In the genomic region with DNA sequence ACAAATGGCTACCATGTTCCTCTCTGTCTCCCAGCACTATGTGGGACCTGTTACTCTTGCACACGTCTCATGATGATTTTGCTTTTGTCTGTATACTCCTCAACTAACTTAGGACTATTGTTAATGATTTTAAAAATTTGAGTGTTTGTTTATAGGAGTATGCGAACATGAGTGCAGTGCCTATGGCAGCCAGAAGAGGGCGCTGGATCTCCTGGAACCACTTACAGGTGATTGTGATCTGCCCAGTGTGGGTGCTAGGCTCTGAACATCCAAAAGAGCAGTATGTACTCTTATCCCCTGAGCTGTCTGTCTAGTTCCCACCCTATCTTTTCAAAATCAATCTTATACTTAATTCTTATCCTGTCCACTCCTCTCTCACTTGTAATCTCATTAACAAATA, we compare ENCODE assay signal across 18 mouse cellular contexts. TPM values are rescaled to one million over a fixed set of nuclear protein-coding genes. Genes with fewer than 3 reads are reported as not detected.
DNase-seq lines count a peak whose midpoint lies in the region; ATAC-seq and TF ChIP-seq lines count a peak whose summit lies in the region.
"Had no signal": no experiment of that assay in that cellular context is flagged by ENCODE, and none has a peak within 500 bp of the region (broad histone marks: within the 10 kb centered on the region; RNA-seq: fewer than 3 reads in every experiment).

No protein-coding gene starts in this region.

- DNase-seq in kidney, postnatal 0 days (ENCODE audit: low spot score) = no peak
- no peak for DNase-seq in kidney, adult 8-10 months
- DNase-seq in thymus, postnatal 4 days = peak; percentile 6
- no peak for DNase-seq in thymus, postnatal 0 days (ENCODE audit: low spot score)
- peak; percentile 33 for DNase-seq in R1 (ENCODE audit: low read depth, low spot score)
- DNase-seq in right cerebral cortex, adult 2 months (ENCODE audit: low spot score in 2 of 2) = no peak
- DNase-seq: adrenal gland, adult 8-10 months; heart, postnatal 10 days; lung, adult 18-20 months; lung, postnatal 36 days; retina, postnatal 1 day had no signal

- no peak overlapping the region for H3K27ac ChIP-seq in kidney, postnatal 0 days
- H3K27ac ChIP-seq: embryonic facial prominence, embryonic 13.5 days; heart, embryonic 10.5 days; hindbrain, embryonic 12.5 days; kidney, embryonic 15.5 days; midbrain, embryonic 10.5 days had no signal

- no peak overlapping the region for H3K4me3 ChIP-seq in kidney, postnatal 0 days (replicated peaks; ENCODE audit: low read depth, low read length)
- H3K4me3 ChIP-seq: embryonic facial prominence, embryonic 13.5 days; heart, embryonic 10.5 days; hindbrain, embryonic 12.5 days; kidney, embryonic 15.5 days; midbrain, embryonic 10.5 days had no signal

- H3K36me3 ChIP-seq in kidney, postnatal 0 days (ENCODE audit: insufficient read depth, low read length) = no peaks in the 10 kb centered on the region
- H3K36me3 ChIP-seq: embryonic facial prominence, embryonic 13.5 days; heart, embryonic 10.5 days; hindbrain, embryonic 12.5 days; kidney, embryonic 15.5 days; midbrain, embryonic 10.5 days had no signal

- H3K9ac ChIP-seq in kidney, postnatal 0 days (ENCODE audit: low read depth, low read length) = no peak overlapping the region
- H3K9ac ChIP-seq: embryonic facial prominence, embryonic 13.5 days; hindbrain, embryonic 12.5 days; kidney, embryonic 15.5 days had no signal

- no peaks in the 10 kb centered on the region for H3K4me1 ChIP-seq in kidney, postnatal 0 days (replicated peaks; ENCODE audit: insufficient read depth, low read length)
- H3K4me1 ChIP-seq: embryonic facial prominence, embryonic 13.5 days; heart, embryonic 10.5 days; hindbrain, embryonic 12.5 days; kidney, embryonic 15.5 days; midbrain, embryonic 10.5 days had no signal

- ATAC-seq in kidney, postnatal 0 days (replicated peaks; ENCODE audit: low FRiP score, low read depth) = no peak
- ATAC-seq in megakaryocyte-erythroid progenitor cell, adult 5-6 weeks (replicated peaks; ENCODE audit: low FRiP score, low TSS enrichment, poor library complexity, severe bottlenecking) = no peak
- ATAC-seq: forebrain, embryonic 14.5 days had no signal

- no peaks in the 10 kb centered on the region for H3K27me3 ChIP-seq in kidney, postnatal 0 days (ENCODE audit: insufficient read depth, low read length)
- H3K27me3 ChIP-seq: embryonic facial prominence, embryonic 13.5 days; hindbrain, embryonic 12.5 days; kidney, embryonic 15.5 days had no signal

- no peak overlapping the region for H3K4me2 ChIP-seq in kidney, postnatal 0 days (ENCODE audit: low read length)
- H3K4me2 ChIP-seq: embryonic facial prominence, embryonic 13.5 days; hindbrain, embryonic 12.5 days; kidney, embryonic 15.5 days had no signal

- no peaks in the 10 kb centered on the region for H3K9me3 ChIP-seq in kidney, postnatal 0 days (replicated peaks; ENCODE audit: low read length)
- H3K9me3 ChIP-seq: heart, embryonic 10.5 days; hindbrain, embryonic 12.5 days; kidney, embryonic 15.5 days; midbrain, embryonic 10.5 days had no signal

- WGBS in kidney, postnatal 0 days = 82% methylated on average over 3 of the region's 3 CpGs

- peak; percentile 41; the same call in 1 of the 2 replicates for TF ChIP-seq CTCF in kidney, postnatal 0 days (IDR thresholded peaks at IDR 0.05; ENCODE audit: low read depth)

RNA-seq across cellular contexts. Expression of a gene that starts 56.2 kb away (rescaled TPM):
- polyA plus RNA-seq in kidney, postnatal 0 days (2015; fragmentation: Nextera tagmentation; extraction: Ambion mirVana) = 0.51 and 0.55 TPM in 2 replicates
- not detected in 2 replicates for polyA plus RNA-seq in thymus, postnatal 0 days (2015; fragmentation: Nextera tagmentation; extraction: Ambion mirVana)
- not detected in 2 replicates for total RNA-seq in megakaryocyte-erythroid progenitor cell, adult 5-6 weeks (2014; fragmentation: Nextera tagmentation)
- total RNA-seq in megakaryocyte-erythroid progenitor cell, adult 5-6 weeks (2017) = not detected in 2 replicates

Comparison
In these comparisons a context has a peak if more than half of its experiments do, and no peak if none do; other contexts are left out.
1. DNase-seq: peak in thymus, postnatal 4 days (single experiment) and R1 (single experiment); none in kidney, postnatal 0 days (single experiment), kidney, adult 8-10 months (0 of 2), thymus, postnatal 0 days (single experiment) and right cerebral cortex, adult 2 months (0 of 2).